Mouse (Mus musculus): Measurements from ENCODE around the gene Gli2. TPM values are rescaled to one million over a fixed set of nuclear protein-coding genes. Genes with fewer than 3 reads are reported as not detected.

Gene Gli2
- total RNA-seq, 2 experiments from 2014 or later = 0.53 to 1.1 TPM

GRCm38 (mm10) chr1:118815015-118815414 lies 238.4 kb downstream of the Gli2 start:
- no peak for DNase-seq (ENCODE audit: low spot score in 2 of 2)

GRCm38 (mm10) chr1:118810336-118810735 lies 243.1 kb downstream of the Gli2 start:
- no peak for DNase-seq (ENCODE audit: low spot score in 2 of 2)

GRCm38 (mm10) chr1:118806727-118807126 lies 246.7 kb downstream of the Gli2 start:
- DNase-seq (ENCODE audit: low spot score in 2 of 2) = no peak

- DNase-seq (ENCODE audit: low spot score in 2 of 2) = no peak
These were observed 251.3 kb downstream of the Gli2 start for GRCm38 (mm10) chr1:118802166-118802565.

GRCm38 (mm10) chr1:118799322-118800116 lies 253.9 kb downstream of the Gli2 start:
- no peak for DNase-seq (ENCODE audit: low spot score in 2 of 2)

- no peak for DNase-seq (ENCODE audit: low spot score in 2 of 2)
These were observed 257.8 kb downstream of the Gli2 start for GRCm38 (mm10) chr1:118795415-118796167.

GRCm38 (mm10) chr1:118789871-118790270 lies 263.5 kb downstream of the Gli2 start:
- DNase-seq (ENCODE audit: low spot score in 2 of 2) = no peak

- DNase-seq (ENCODE audit: low spot score in 2 of 2) = no peak
These were observed 264.0 kb downstream of the Gli2 start for GRCm38 (mm10) chr1:118789468-118789867.

GRCm38 (mm10) chr1:118788813-118789212 lies 264.6 kb downstream of the Gli2 start:
- DNase-seq (ENCODE audit: low spot score in 2 of 2) = no peak

GRCm38 (mm10) chr1:118787486-118787885 lies 265.9 kb downstream of the Gli2 start:
- DNase-seq (ENCODE audit: low spot score in 2 of 2) = no peak

Small RNA genes lying within 50 kb of the gene (microRNA-seq; reads per million reads assigned to microRNA genes)
- gene Mir6346 (ENCODE audit: borderline number of aligned reads in 2 of 2) = 0 reads per million in 2 experiments

Measured in adrenal gland, adult 18-20 months (tissue).